In genomic region chr12:110979808-110980207, GRCm38 (mm10) we compare ENCODE assay signal across 10 mouse cellular contexts. TPM values are rescaled to one million over a fixed set of nuclear protein-coding genes. Genes with fewer than 3 reads are reported as not detected.
DNase-seq lines count a peak whose midpoint lies in the region; ATAC-seq and TF ChIP-seq lines count a peak whose summit lies in the region.
"Had no signal": no experiment of that assay in that cellular context is flagged by ENCODE, and none has a peak within 500 bp of the region (broad histone marks: within the 10 kb centered on the region; RNA-seq: fewer than 3 reads in every experiment).

No protein-coding gene starts in this region.

- TF ChIP-seq POLR2A in testis, adult 2 months (IDR thresholded peaks at IDR 0.05; ENCODE audit: control insufficient read depth, low read depth, low read length): peak; percentile 51; the same call in 1 of the 2 replicates
- no peak for TF ChIP-seq POLR2A in lung, adult 2 months (IDR thresholded peaks at IDR 0.05; ENCODE audit: borderline replicate concordance, extremely low read depth, low read depth, low read length)

- no peak for ATAC-seq in hindbrain, postnatal 0 days
- ATAC-seq in limb, embryonic 15.5 days (ENCODE audit: insufficient number of reproducible peaks, low FRiP score, low TSS enrichment, low read depth): no peak

- H3K4me3 ChIP-seq in hindbrain, embryonic 10.5 days: peak overlapping the region; percentile 92
- no peak overlapping the region for H3K4me3 ChIP-seq in hindbrain, postnatal 0 days (ENCODE audit: low read length)
- H3K4me3 ChIP-seq in testis, adult 2 months (ENCODE audit: control insufficient read depth, low read depth, low read length): peak overlapping the region; percentile 93
- 0 out of 2 replicates have a peak overlapping the region, but pooled peaks have one; percentile 79 for H3K4me3 ChIP-seq in limb, embryonic 15.5 days
- H3K4me3 ChIP-seq in lung, adult 2 months (replicated peaks; ENCODE audit: extremely low read depth, low read depth, low read length): no peak overlapping the region

- H3K9ac ChIP-seq in hindbrain, postnatal 0 days (replicated peaks; ENCODE audit: low read length): no peak overlapping the region
- no peak overlapping the region for H3K9ac ChIP-seq in limb, embryonic 15.5 days

- H3K27ac ChIP-seq in hindbrain, embryonic 10.5 days: peak overlapping the region; percentile 95
- H3K27ac ChIP-seq in hindbrain, postnatal 0 days: no peak overlapping the region
- peak overlapping the region; percentile 69 for H3K27ac ChIP-seq in testis, adult 2 months (ENCODE audit: control insufficient read depth, insufficient read depth, low read depth, low read length)
- no peak overlapping the region for H3K27ac ChIP-seq in limb, embryonic 15.5 days

- no peak for DNase-seq in hindbrain, embryonic 10.5 days (ENCODE audit: low spot score)
- DNase-seq in hindbrain, postnatal 0 days (ENCODE audit: low spot score): no peak
- no peak for DNase-seq in testis, postnatal 10 days (ENCODE audit: low spot score)
- DNase-seq in lung, adult 2 months: no peak
- no peak for DNase-seq in yolk sac, embryonic 10.5 days (ENCODE audit: low spot score)
- DNase-seq: embryo, embryonic 11 days; right cerebral cortex, adult 18-20 months; thymus, adult 2 months had no signal

- no peak for TF ChIP-seq CTCF in hindbrain, postnatal 0 days (IDR thresholded peaks at IDR 0.05; ENCODE audit: low read depth)
- TF ChIP-seq CTCF in testis, adult 2 months (IDR thresholded peaks at IDR 0.05; ENCODE audit: control insufficient read depth, insufficient read depth, insufficient replicate concordance, low read depth, low read length): no peak
- no peak for TF ChIP-seq CTCF in lung, adult 2 months (IDR thresholded peaks at IDR 0.05; ENCODE audit: insufficient read depth, low read length)

- 87% methylated on average over 3 of the region's 3 CpGs for WGBS in hindbrain, embryonic 10.5 days
- WGBS in hindbrain, postnatal 0 days: 71% methylated on average over 3 of the region's 3 CpGs
- 92% methylated on average over 3 of the region's 3 CpGs for WGBS in limb, embryonic 15.5 days
- 65% methylated on average over 3 of the region's 3 CpGs for WGBS in lung, adult 2 months

- no peak overlapping the region for H3K4me2 ChIP-seq in hindbrain, postnatal 0 days (ENCODE audit: low read depth, low read length)
- no peak overlapping the region for H3K4me2 ChIP-seq in limb, embryonic 15.5 days

- no peaks in the 10 kb centered on the region for H3K9me3 ChIP-seq in hindbrain, embryonic 10.5 days
- H3K9me3 ChIP-seq in hindbrain, postnatal 0 days (ENCODE audit: low read length): no peaks in the 10 kb centered on the region
- no peaks in the 10 kb centered on the region for H3K9me3 ChIP-seq in limb, embryonic 15.5 days

- peaks cover 20% of the 10 kb centered on the region; the same call in 1 of the 2 replicates for H3K27me3 ChIP-seq in hindbrain, embryonic 10.5 days (ENCODE audit: insufficient read depth, poor library complexity, severe bottlenecking)
- H3K27me3 ChIP-seq in hindbrain, postnatal 0 days (ENCODE audit: insufficient read depth, low read length): no peaks in the 10 kb centered on the region
- no peaks in the 10 kb centered on the region for H3K27me3 ChIP-seq in testis, adult 2 months (ENCODE audit: control insufficient read depth, insufficient read depth, low read length)
- H3K27me3 ChIP-seq in limb, embryonic 15.5 days: no peaks in the 10 kb centered on the region

- H3K4me1 ChIP-seq in hindbrain, embryonic 10.5 days (replicated peaks): peaks cover 30% of the 10 kb centered on the region
- no peaks in the 10 kb centered on the region for H3K4me1 ChIP-seq in hindbrain, postnatal 0 days (ENCODE audit: insufficient read depth, low read length)
- H3K4me1 ChIP-seq in testis, adult 2 months (ENCODE audit: control insufficient read depth, insufficient read depth, low read length): peaks cover 20% of the 10 kb centered on the region
- peaks cover 13% of the 10 kb centered on the region for H3K4me1 ChIP-seq in limb, embryonic 15.5 days
- peaks cover 5% of the 10 kb centered on the region; the same call in 1 of the 2 replicates for H3K4me1 ChIP-seq in lung, adult 2 months (ENCODE audit: control insufficient read depth, insufficient read depth, low read length)

- H3K36me3 ChIP-seq in hindbrain, embryonic 10.5 days: peaks cover 28% of the 10 kb centered on the region
- no peaks in the 10 kb centered on the region; the same call in 1 of the 2 replicates for H3K36me3 ChIP-seq in hindbrain, postnatal 0 days (ENCODE audit: insufficient read depth, low read length)
- no peaks in the 10 kb centered on the region for H3K36me3 ChIP-seq in testis, adult 2 months (ENCODE audit: control insufficient read depth, insufficient read depth, low read length)
- H3K36me3 ChIP-seq in limb, embryonic 15.5 days: peaks cover 25% of the 10 kb centered on the region

RNA-seq across cellular contexts. Expression of gene Ankrd9, which starts 1.0 kb away (rescaled TPM):
- polyA plus RNA-seq in hindbrain, embryonic 10.5 days (2016; fragmentation: Nextera tagmentation; extraction: Ambion mirVana): 16.2 and 16.6 TPM in 2 replicates
- 14.3 and 21.1 TPM in 2 replicates for total RNA-seq in hindbrain, postnatal 0 days (2014; rRNA removed)
- polyA plus RNA-seq in hindbrain, postnatal 0 days (2015; fragmentation: Nextera tagmentation; extraction: Ambion mirVana): 12.8 and 14.8 TPM in 2 replicates
- polyA plus RNA-seq in testis, adult 2 months (2012; rRNA removed): 157 and 171 TPM in 2 replicates
- polyA plus RNA-seq in limb, embryonic 15.5 days (2015; fragmentation: Nextera tagmentation; extraction: Ambion mirVana): 16.4 and 20.0 TPM in 2 replicates
- polyA plus RNA-seq in lung, adult 2 months (2012; rRNA removed): 20.6 and 24.5 TPM in 2 replicates

RNA-seq across cellular contexts. Expression of gene Rcor1, which starts 59.3 kb away (rescaled TPM):
- polyA plus RNA-seq in hindbrain, embryonic 10.5 days (2016; fragmentation: Nextera tagmentation; extraction: Ambion mirVana): 5.0 and 6.6 TPM in 2 replicates
- total RNA-seq in hindbrain, postnatal 0 days (2014; rRNA removed): 11.1 and 13.1 TPM in 2 replicates
- 3.0 and 3.1 TPM in 2 replicates for polyA plus RNA-seq in hindbrain, postnatal 0 days (2015; fragmentation: Nextera tagmentation; extraction: Ambion mirVana)
- polyA plus RNA-seq in testis, adult 2 months (2012; rRNA removed): 11.9 and 14.4 TPM in 2 replicates
- polyA plus RNA-seq in limb, embryonic 15.5 days (2015; fragmentation: Nextera tagmentation; extraction: Ambion mirVana): 12.3 and 13.5 TPM in 2 replicates
- polyA plus RNA-seq in lung, adult 2 months (2012; rRNA removed): 6.7 and 12.0 TPM in 2 replicates

Comparison
In these comparisons a context has a peak if more than half of its experiments do, and no peak if none do; other contexts are left out.
1. H3K27ac ChIP-seq: peak in hindbrain, embryonic 10.5 days (single experiment) and testis, adult 2 months (single experiment); none in hindbrain, postnatal 0 days (single experiment) and limb, embryonic 15.5 days (single experiment).
2. H3K4me3 ChIP-seq: peak in hindbrain, embryonic 10.5 days (single experiment), testis, adult 2 months (single experiment) and limb, embryonic 15.5 days (single experiment); none in hindbrain, postnatal 0 days (single experiment) and lung, adult 2 months (single experiment).